Mouse (Mus musculus) embryonic facial prominence, embryonic 10.5 days (tissue): ENCODE measurements around the gene Duxbl2. TPM values are rescaled to one million over a fixed set of nuclear protein-coding genes. Genes with fewer than 3 reads are reported as not detected.
"Not testable (repeated sequence)": the region's sequence is repeated elsewhere in the genome, so short reads cannot be mapped to it uniquely, and the experiment has no call there.

Source experiments
- DNase-seq: peaks from one replicate; pipeline ENCODE4 v3.0.0-alpha.2; 2017; ENCODE audit warnings: low spot score
- H3K27ac ChIP-seq: fragments of 300-500 bp; sonication (generic); replicated peaks from 2 replicates; pipeline ENCODE4 v1.5.1; 2016; ENCODE audit warnings: mild to moderate bottlenecking
- H3K27me3 ChIP-seq: fragments of 300-500 bp; sonication (generic); replicated peaks from 2 replicates; pipeline ENCODE4 v1.6.1; 2016; ENCODE audit warnings: low read depth, mild to moderate bottlenecking; ENCODE audit not compliant: poor library complexity, severe bottlenecking
- H3K36me3 ChIP-seq: fragments of 300-500 bp; sonication (generic); replicated peaks from 2 replicates; pipeline ENCODE4 v1.6.1; 2016; ENCODE audit warnings: mild to moderate bottlenecking, moderate library complexity
- H3K4me1 ChIP-seq: fragments of 300-500 bp; sonication (generic); 2 replicates; pipeline ENCODE4 v1.6.1; 2016
- H3K4me3 ChIP-seq: fragments of 300-500 bp; sonication (generic); 2 replicates; pipeline ENCODE4 v1.5.1; 2016; ENCODE audit warnings: mild to moderate bottlenecking, moderate library complexity
- H3K9me3 ChIP-seq: fragments of 300-500 bp; sonication (generic); 2 replicates; pipeline ENCODE4 v1.6.1; 2016; ENCODE audit warnings: mild to moderate bottlenecking
- WGBS: fragments of 180-500 bp; shearing (Covaris S2); methylation state at CpG from one replicate; pipeline ENCODE4 v1.1.7; 2016; 5-methylcytosine and 5-hydroxymethylcytosine counted together
- polyA plus RNA-seq: library from polyadenylated mRNA; unstranded; fragments of >200 nt; fragmentation: Nextera tagmentation; extraction: Ambion mirVana; gene quantifications from 2 replicates; pipeline ENCODE4 v1.2.1, GENCODE M21; 2016

Duxbl2 gene
- polyA plus RNA-seq, 1 experiment from 2014 or later = not detected

GRCm38 (mm10) chr14:26175028-26175427, 56.9 kb downstream of the Duxbl2 start:
- not testable (repeated sequence) for H3K36me3 ChIP-seq, H3K4me1 ChIP-seq, DNase-seq, H3K9me3 ChIP-seq, H3K4me3 ChIP-seq, H3K27ac ChIP-seq, H3K27me3 ChIP-seq
- WGBS = no CpG with 5 or more reads among the region's 6 CpGs

Other genes with a start within 250 kb of the Duxbl2 start
- gene Plac9a, start 215.2 kb upstream of the Duxbl2 start, polyA plus RNA-seq = not detected in 2 replicates
- 2.2 and 2.4 TPM in 2 replicates for gene Tmem254a, start 190.7 kb upstream of the Duxbl2 start, polyA plus RNA-seq
- gene Cphx1, start 180.0 kb upstream of the Duxbl2 start, polyA plus RNA-seq = 0.09 TPM in 1 of 2 replicates, not detected in the other
- gene Duxbl1, start 139.8 kb upstream of the Duxbl2 start, polyA plus RNA-seq = 1.9 and 3.3 TPM in 2 replicates
- not detected in 2 replicates for gene Gm9780, start 75.6 kb upstream of the Duxbl2 start, polyA plus RNA-seq
- 21.1 and 25.6 TPM in 2 replicates for gene Tmem254c, start 51.0 kb upstream of the Duxbl2 start, polyA plus RNA-seq
- not detected in 2 replicates for gene Cphx2, start 36.8 kb upstream of the Duxbl2 start, polyA plus RNA-seq
- not detected in 2 replicates for gene Cphx3, start 36.1 kb upstream of the Duxbl2 start, polyA plus RNA-seq
- not detected in 2 replicates for gene Plac9b, start 64.1 kb downstream of the Duxbl2 start, polyA plus RNA-seq
- 18.3 and 18.5 TPM in 2 replicates for gene Tmem254b, start 88.7 kb downstream of the Duxbl2 start, polyA plus RNA-seq
- 4.5 and 4.7 TPM in 2 replicates for gene Duxbl3, start 139.6 kb downstream of the Duxbl2 start, polyA plus RNA-seq